Mouse (Mus musculus): ENCODE data around the gene Psmd9.

GRCm38 (mm10) chr5:123297830-123298229 lies 128.6 kb downstream of the Psmd9 start:
- TF ChIP-seq CTCF (IDR thresholded peaks at IDR 0.05; ENCODE audit: low read depth) (no peak), EP300 (optimal IDR thresholded peaks at IDR 0.05) (no peak)
